Mouse (Mus musculus) forebrain, embryonic 15.5 days (tissue): ENCODE results near the gene Tet2. TPM values are rescaled to one million over a fixed set of nuclear protein-coding genes. Genes with fewer than 3 reads are reported as not detected.
"Not testable (repeated sequence)": the region's sequence is repeated elsewhere in the genome, so short reads cannot be mapped to it uniquely, and the experiment has no call there.

Source experiments
- ATAC-seq: fragments of 200-750 bp; cut with Nextera tagmentation; replicated peaks from 2 replicates; pipeline ENCODE4 v1.8.0; 2017; ENCODE audit warnings: mild to moderate bottlenecking, moderate TSS enrichment, moderate library complexity
- H3K27ac ChIP-seq: fragments of 300-500 bp; sonication (generic); replicated peaks from 2 replicates; pipeline ENCODE4 v1.5.1; 2015; ENCODE audit warnings: mild to moderate bottlenecking, inconsistent platforms
- H3K27me3 ChIP-seq: fragments of 300-500 bp; sonication (generic); 2 replicates; pipeline ENCODE4 v1.6.1; 2015; ENCODE audit warnings: inconsistent platforms
- H3K36me3 ChIP-seq: fragments of 300-500 bp; sonication (generic); 2 replicates; pipeline ENCODE4 v1.6.1; 2015; ENCODE audit warnings: mild to moderate bottlenecking, inconsistent platforms
- H3K4me1 ChIP-seq: fragments of 300-500 bp; sonication (generic); 2 replicates; pipeline ENCODE4 v1.6.1; 2015; ENCODE audit warnings: inconsistent platforms
- H3K4me2 ChIP-seq: fragments of 300-500 bp; sonication (generic); replicated peaks from 2 replicates; pipeline ENCODE4 v1.6.1; 2015; ENCODE audit warnings: mild to moderate bottlenecking, inconsistent platforms
- H3K4me3 ChIP-seq: fragments of 300-500 bp; sonication (generic); 2 replicates; pipeline ENCODE4 v1.5.1; 2015; ENCODE audit warnings: mild to moderate bottlenecking, inconsistent platforms
- H3K9ac ChIP-seq: fragments of 300-500 bp; sonication (generic); replicated peaks from 2 replicates; pipeline ENCODE4 v1.6.1; 2015; ENCODE audit warnings: mild to moderate bottlenecking, inconsistent platforms
- H3K9me3 ChIP-seq: fragments of 300-500 bp; sonication (generic); 2 replicates; pipeline ENCODE4 v1.6.1; 2016; ENCODE audit warnings: inconsistent platforms
- WGBS: fragments of 180-500 bp; shearing (Covaris S2); methylation state at CpG from one replicate; pipeline ENCODE4 v1.1.7; 2015; ENCODE audit warnings: mixed read lengths; 5-methylcytosine and 5-hydroxymethylcytosine counted together
- polyA plus RNA-seq: library from polyadenylated mRNA; unstranded; fragments of >200 nt; fragmentation: Nextera tagmentation; extraction: Ambion mirVana; gene quantifications from 2 replicates; pipeline ENCODE4 v1.2.1, GENCODE M21; 2015

Tet2 gene
- polyA plus RNA-seq, 1 experiment from 2014 or later, result 18.0 TPM

DNA sequence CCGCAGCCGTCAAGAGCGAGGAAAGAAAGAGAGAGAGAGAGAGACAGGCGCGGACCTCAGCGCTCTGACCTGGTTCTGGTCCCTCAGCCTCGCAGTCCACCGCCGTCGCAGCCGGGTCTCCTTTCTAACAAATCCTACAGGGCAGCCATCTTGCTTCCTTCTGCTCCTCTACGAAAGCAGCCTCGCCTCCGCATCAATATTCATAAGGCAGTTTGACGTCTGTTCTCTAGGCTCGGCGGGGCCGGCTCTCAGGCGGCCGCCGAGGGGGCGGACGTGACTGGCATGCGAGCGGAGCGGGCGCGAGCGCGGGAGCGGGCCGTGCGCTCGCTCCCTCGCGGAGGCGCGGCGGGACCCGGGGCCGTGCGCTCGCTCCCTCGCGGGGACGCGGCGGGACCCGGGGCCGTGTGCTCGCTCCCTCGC is 798 bp downstream of the Tet2 start:
- peak overlapping the region; percentile 73 for H3K9ac ChIP-seq
- ATAC-seq, result peak; percentile 97
- H3K9me3 ChIP-seq, result no peaks in the 10 kb centered on the region
- peak overlapping the region; percentile 92 for H3K4me3 ChIP-seq
- H3K4me1 ChIP-seq, result peaks cover 31% of the 10 kb centered on the region
- H3K27me3 ChIP-seq, result no peaks in the 10 kb centered on the region
- WGBS, result under 1% methylated on average over 48 of the region's 52 CpGs
- H3K36me3 ChIP-seq, result no peaks in the 10 kb centered on the region
- peak overlapping the region; percentile 93 for H3K27ac ChIP-seq
- H3K4me2 ChIP-seq, result peak overlapping the region; percentile 82

DNA sequence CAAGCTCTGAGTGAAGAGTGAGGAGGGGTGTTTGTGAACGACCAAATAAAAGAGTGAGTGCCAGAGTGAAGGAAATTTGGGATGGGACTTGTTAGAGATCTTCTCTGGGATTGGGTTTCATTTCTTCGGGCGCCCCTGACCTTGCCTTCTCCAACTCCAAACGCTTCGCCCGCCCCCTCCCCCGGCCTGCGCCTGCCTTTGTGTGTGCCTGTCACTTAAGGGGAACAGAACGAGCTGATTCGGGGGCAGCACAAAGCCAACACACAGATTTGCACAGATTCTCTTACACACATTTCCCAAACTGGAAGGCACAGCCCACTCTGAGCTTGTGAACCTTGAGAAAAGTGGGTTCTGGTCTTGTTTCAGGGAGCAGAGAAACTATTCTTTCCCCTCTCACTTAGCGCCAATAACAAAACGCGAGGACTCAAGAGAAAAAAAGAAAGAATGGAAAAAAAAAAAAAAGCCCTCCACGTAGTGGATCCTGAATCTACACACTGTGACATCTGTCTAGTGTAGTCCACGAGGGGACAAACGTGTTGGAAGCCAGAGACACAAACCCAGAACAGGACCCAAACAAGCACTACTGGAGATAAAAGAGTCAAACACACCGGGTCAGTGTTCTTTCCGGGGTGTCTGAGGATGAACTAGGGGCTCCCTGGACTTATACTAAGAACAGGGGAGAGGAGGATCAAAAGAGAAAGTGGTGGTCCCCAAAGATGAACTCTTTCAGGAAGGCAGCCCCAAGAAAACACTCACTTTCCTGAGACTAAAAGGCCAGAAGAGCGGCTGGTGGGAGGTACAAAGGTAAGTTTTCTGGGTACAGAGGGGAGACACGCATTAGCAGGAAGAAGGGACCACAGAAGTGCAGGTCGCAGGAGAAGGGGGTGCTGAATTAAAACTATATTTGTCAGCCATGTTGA is 1.6 kb downstream of the Tet2 start:
- Histone ChIP-seq H3K4me2 (peak overlapping the region; percentile 82), H3K9ac (peak overlapping the region; percentile 73), H3K27me3 (no peaks in the 10 kb centered on the region), H3K27ac (peak overlapping the region; percentile 93), H3K4me1 (peaks cover 31% of the 10 kb centered on the region), H3K36me3 (peaks cover 3% of the 10 kb centered on the region; the same call in 1 of the 2 replicates), H3K4me3 (peak overlapping the region; percentile 92), H3K9me3 (no peaks in the 10 kb centered on the region)
- ATAC-seq, result no peak
- 0% methylated on average over 21 of the region's 21 CpGs for WGBS

DNA sequence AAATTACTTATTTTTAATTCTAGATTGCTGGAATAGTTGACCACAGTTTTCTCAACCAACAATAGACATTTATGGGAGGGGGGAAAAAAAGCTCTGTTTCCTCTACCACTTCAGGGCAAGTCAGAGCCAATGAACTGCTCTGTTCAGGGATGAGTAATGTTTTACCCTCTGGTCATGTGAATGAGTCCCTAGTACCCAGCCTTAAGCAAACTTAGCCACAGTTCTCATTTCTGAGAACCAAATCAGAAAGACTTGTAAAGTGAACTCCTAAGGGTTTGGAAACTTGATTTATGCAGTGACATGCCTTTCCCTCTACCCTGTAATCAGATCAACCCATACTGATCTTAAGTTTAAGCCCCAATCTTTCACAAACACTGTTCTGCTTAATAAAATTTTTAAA is 2.9 kb downstream of the Tet2 start:
- no peaks in the 10 kb centered on the region for H3K27me3 ChIP-seq
- peak overlapping the region; percentile 82 for H3K4me2 ChIP-seq
- H3K9me3 ChIP-seq, result no peaks in the 10 kb centered on the region
- peaks cover 3% of the 10 kb centered on the region; the same call in 1 of the 2 replicates for H3K36me3 ChIP-seq
- no peak overlapping the region for H3K27ac ChIP-seq
- no peak overlapping the region for H3K9ac ChIP-seq
- peaks cover 31% of the 10 kb centered on the region for H3K4me1 ChIP-seq
- ATAC-seq, result no peak
- peak overlapping the region; percentile 14 for H3K4me3 ChIP-seq

DNA sequence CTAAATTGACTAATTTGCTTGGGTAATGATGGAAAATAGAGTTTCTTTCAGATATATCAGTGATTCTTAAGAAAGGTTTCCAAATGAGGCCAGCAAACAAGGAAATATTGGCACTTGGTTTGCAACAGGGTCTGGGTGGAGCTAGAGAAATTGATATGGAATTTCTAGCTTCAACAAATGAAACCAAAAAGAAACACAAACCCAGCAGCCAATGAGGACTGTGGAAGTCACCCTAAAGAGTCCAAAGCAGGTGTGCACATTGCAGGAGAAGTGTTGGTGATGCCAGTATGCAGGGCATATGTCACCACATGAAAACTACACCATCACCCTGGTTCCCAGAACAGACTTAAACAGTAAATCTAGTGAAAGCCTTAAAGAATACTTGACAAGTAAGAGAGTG is 3.9 kb downstream of the Tet2 start:
- ATAC-seq, result no peak
- Histone ChIP-seq H3K27ac (no peak overlapping the region), H3K4me1 (peaks cover 31% of the 10 kb centered on the region), H3K9ac (no peak overlapping the region), H3K27me3 (no peaks in the 10 kb centered on the region), H3K9me3 (no peaks in the 10 kb centered on the region), H3K36me3 (peaks cover 3% of the 10 kb centered on the region; the same call in 1 of the 2 replicates), H3K4me3 (no peak overlapping the region), H3K4me2 (no peak overlapping the region)

DNA sequence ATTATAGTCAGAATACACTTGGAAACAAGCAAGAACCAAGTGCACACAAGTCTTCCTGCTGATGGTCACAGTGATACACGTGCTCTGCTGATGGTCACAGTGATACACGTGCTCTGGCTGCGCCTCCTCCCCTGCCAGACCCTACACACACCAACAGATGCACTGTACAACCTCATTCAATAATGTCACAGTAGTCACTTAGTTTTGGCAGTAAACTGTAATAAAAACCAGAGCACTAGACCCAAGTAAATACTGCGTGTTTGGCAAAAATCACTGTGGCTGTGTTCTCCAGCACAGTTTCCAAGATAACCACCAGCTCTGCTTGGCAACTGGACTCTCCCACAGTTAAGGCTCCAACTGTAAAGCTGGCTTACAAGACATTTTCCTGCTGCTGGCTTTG is 4.9 kb downstream of the Tet2 start:
- H3K27ac ChIP-seq, result no peak overlapping the region
- H3K4me2 ChIP-seq, result no peak overlapping the region
- no peaks in the 10 kb centered on the region for H3K27me3 ChIP-seq
- peaks cover 3% of the 10 kb centered on the region; the same call in 1 of the 2 replicates for H3K36me3 ChIP-seq
- no peak for ATAC-seq
- peaks cover 27% of the 10 kb centered on the region for H3K4me1 ChIP-seq
- WGBS, result 77% methylated on average over 4 of the region's 4 CpGs
- no peak overlapping the region for H3K9ac ChIP-seq
- no peak overlapping the region for H3K4me3 ChIP-seq
- no peaks in the 10 kb centered on the region for H3K9me3 ChIP-seq

DNA sequence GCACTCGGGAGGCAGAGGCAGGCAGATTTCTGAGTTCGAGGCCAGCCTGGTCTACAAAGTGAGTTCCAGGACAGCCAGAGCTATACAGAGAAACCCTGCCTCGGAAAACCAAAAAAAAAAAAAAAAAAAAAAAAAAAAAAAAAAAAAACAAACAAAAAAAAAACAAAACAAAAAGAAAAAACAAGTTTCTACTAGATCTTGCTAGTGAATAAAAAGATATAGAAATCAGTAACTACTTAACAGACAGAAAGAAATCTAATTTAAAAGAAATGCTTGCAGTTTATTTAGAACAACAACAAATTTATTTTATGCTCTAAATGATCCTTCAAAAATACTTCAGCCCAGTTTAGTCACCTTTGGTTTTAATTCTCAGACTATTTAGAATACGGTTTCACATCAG is 6.4 kb downstream of the Tet2 start:
- ATAC-seq, H3K9me3 ChIP-seq, H3K27ac ChIP-seq, H3K36me3 ChIP-seq, H3K9ac ChIP-seq, H3K4me2 ChIP-seq, H3K4me3 ChIP-seq, H3K27me3 ChIP-seq: not testable (repeated sequence)
- 100% methylated on average over 3 of the region's 4 CpGs for WGBS
- H3K4me1 ChIP-seq, result peaks cover 35% of the 10 kb centered on the region

DNA sequence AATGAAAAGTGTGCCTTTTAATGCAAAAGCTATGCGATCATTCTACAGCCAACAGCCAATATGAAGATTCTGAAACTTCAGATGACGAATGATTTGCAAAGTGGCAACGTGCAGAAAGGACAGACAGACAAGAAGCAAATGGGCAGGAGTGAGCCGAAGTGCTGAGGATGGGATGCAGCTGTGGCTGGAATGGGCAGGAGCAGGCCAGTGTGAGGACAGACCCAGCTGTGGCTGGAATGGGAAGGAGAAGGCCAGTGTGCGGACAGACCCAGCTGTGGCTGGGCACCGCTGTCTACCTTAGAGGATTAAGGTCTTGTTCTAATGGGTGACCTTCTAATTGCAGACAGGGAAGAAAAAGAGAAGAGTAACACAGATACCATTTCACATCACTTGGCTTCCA is 9.3 kb downstream of the Tet2 start:
- Histone ChIP-seq H3K4me2 (no peak overlapping the region), H3K4me1 (peaks cover 16% of the 10 kb centered on the region), H3K4me3 (no peak overlapping the region), H3K27ac (no peak overlapping the region), H3K9me3 (no peaks in the 10 kb centered on the region), H3K36me3 (peaks cover 3% of the 10 kb centered on the region; the same call in 1 of the 2 replicates), H3K9ac (no peak overlapping the region), H3K27me3 (no peaks in the 10 kb centered on the region)
- 91% methylated on average over 6 of the region's 6 CpGs for WGBS
- ATAC-seq, result no peak

DNA sequence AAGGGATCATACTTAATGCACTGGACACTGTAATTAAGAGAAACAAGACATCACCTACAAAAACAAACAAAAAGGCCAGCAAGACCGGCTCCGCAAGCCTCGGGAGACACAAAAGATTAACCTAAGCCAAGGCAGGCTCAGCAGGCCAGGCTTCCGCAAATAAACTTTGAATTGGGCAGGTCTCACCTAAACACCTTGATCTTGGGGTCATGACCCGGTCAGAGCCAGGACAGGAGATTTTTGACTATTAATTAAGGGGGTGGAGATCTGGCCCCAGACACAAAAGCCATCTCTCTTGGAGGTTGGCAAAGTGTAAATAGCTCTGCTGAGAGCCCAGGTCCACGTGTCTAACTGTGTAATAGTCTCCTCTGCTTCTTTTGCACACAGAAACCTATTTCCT is 10.9 kb downstream of the Tet2 start:
- Histone ChIP-seq H3K4me1 (peaks cover 8% of the 10 kb centered on the region), H3K36me3 (peaks cover 3% of the 10 kb centered on the region; the same call in 1 of the 2 replicates), H3K4me3 (no peak overlapping the region), H3K4me2 (no peak overlapping the region), H3K27me3 (no peaks in the 10 kb centered on the region), H3K9ac (no peak overlapping the region), H3K9me3 (no peaks in the 10 kb centered on the region), H3K27ac (no peak overlapping the region)
- WGBS, result 22% methylated on average over 6 of the region's 6 CpGs
- ATAC-seq, result no peak

DNA sequence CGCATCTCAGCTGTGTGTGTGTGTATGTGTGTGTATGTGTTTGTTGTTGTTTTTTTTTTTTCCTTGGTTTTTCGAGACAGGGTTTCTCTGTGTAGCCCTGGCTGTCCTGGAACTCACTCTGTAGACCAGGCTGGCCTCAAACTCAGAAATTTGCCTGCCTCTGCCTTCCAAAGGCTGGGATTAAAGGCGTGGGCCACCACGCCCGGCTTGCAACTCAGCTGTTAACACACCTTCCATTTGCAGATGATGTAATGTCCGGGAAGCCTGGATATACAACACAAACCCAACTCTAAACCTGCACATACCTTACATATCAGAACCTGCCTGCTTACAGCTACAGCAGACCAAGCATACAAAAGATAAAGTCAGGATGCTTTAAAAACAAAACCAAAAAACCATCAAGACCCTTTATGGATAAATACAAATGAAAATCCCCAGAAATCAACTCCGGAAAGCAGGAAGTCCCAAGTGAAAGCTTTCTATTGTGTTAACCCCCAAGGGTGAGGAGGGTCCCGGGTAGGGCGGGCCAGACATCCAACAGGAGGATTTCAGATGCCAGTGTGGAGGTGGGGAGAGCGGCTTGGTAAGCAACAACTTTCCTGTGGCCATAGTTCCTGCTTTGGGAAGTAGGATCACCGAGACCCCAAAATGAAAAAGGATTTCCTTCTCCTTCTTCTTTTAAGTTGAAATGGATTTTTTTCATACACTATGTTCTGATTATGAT is 11.5 kb downstream of the Tet2 start:
- H3K4me3 ChIP-seq, result no peak overlapping the region
- WGBS, result 63% methylated on average over 11 of the region's 11 CpGs
- H3K4me1 ChIP-seq, result peaks cover 8% of the 10 kb centered on the region
- no peaks in the 10 kb centered on the region for H3K27me3 ChIP-seq
- H3K36me3 ChIP-seq, result no peaks in the 10 kb centered on the region; the same call in 1 of the 2 replicates
- no peak overlapping the region for H3K4me2 ChIP-seq
- no peak overlapping the region for H3K27ac ChIP-seq
- no peaks in the 10 kb centered on the region for H3K9me3 ChIP-seq
- ATAC-seq, result no peak
- H3K9ac ChIP-seq, result no peak overlapping the region

DNA sequence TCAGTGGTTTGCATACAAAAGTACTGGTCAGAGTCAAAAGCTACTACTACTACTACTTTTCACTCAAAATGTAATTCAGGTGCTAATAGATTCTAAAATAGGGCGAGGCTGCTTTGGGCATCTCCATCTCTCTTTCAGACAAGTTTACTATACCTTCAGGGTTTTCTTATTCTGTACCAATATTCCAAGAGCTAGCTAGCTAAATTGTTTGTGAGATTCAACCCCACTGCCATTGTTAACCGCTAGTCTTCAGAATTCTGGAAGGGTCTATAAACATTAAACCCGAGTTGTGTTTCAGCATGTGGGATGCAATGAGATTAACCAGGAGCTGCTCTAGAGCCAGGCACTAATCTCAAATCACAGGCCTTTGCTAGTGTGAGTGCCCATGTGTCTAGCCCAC is 12.1 kb downstream of the Tet2 start:
- H3K4me1 ChIP-seq, result peaks cover 8% of the 10 kb centered on the region
- no peaks in the 10 kb centered on the region for H3K9me3 ChIP-seq
- H3K4me3 ChIP-seq, result no peak overlapping the region
- no peak overlapping the region for H3K9ac ChIP-seq
- H3K27me3 ChIP-seq, result no peaks in the 10 kb centered on the region
- WGBS, result 71% methylated on average over 3 of the region's 3 CpGs
- H3K27ac ChIP-seq, result no peak overlapping the region
- no peaks in the 10 kb centered on the region; the same call in 1 of the 2 replicates for H3K36me3 ChIP-seq
- H3K4me2 ChIP-seq, result no peak overlapping the region
- no peak for ATAC-seq

DNA sequence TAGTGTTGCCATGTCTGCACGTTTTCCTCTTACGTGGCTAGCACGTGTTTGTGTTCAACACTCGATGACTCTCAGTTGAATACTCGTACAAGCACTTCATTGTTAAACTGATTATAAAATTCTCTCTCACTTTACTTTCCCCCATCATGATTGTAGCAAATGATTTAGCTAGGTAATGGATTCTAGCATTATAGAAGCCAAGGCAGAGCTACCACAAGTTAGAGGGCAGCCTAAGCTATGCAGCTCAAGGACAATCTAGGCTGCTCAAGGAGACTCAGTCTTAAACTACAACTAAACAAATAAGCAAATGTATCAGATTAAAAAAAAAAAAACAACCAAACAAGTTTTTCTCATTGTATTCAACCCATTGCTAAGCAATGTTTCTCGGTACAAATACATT is 12.7 kb downstream of the Tet2 start:
- Histone ChIP-seq H3K9ac (no peak overlapping the region), H3K27ac (no peak overlapping the region), H3K9me3 (no peaks in the 10 kb centered on the region), H3K27me3 (no peaks in the 10 kb centered on the region), H3K4me3 (no peak overlapping the region), H3K36me3 (no peaks in the 10 kb centered on the region; the same call in 1 of the 2 replicates), H3K4me2 (no peak overlapping the region), H3K4me1 (peaks cover 8% of the 10 kb centered on the region)
- WGBS, result 75% methylated on average over 6 of the region's 6 CpGs
- no peak for ATAC-seq

DNA sequence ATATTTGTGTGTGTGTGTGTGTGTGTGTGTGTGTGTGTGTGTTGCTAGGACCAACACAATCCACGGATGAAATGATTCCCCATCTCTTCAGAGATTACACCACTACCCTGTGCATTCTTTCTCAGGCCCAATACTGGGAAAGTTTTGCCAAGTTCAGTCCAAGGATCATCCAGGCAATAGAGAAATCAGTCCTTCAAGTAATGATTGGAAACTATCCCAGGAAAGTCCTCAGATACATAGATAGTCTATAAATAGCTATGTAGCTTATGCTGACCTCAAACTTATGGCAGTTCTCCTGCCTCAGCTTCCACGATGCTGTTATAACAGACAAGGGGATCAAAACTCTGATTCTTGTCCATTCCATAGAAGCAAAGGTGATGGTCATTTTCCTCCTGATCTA is 13.8 kb downstream of the Tet2 start:
- Histone ChIP-seq H3K36me3 (no peaks in the 10 kb centered on the region; the same call in 1 of the 2 replicates), H3K27me3 (no peaks in the 10 kb centered on the region), H3K9me3 (no peaks in the 10 kb centered on the region), H3K4me2 (no peak overlapping the region), H3K4me3 (no peak overlapping the region), H3K9ac (no peak overlapping the region), H3K27ac (no peak overlapping the region), H3K4me1 (peaks cover 8% of the 10 kb centered on the region)
- 93% methylated on average over 2 of the region's 2 CpGs for WGBS
- no peak for ATAC-seq
